Mouse (Mus musculus) stomach, postnatal 0 days (tissue): ENCODE measurements around the gene Yap1.

Experiments
- CTCF ChIP-seq: IDR thresholded peaks from 2 replicates; pipeline ENCODE4 v1.5.1; 2016; ENCODE audit warnings: antibody characterized with exemption, low read depth, mild to moderate bottlenecking, moderate library complexity
- EP300 ChIP-seq: optimal IDR thresholded peaks from 2 replicates; pipeline ENCODE3; 2016; ENCODE audit warnings: antibody characterized with exemption

GRCm38 (mm10) chr9:7943796-7944462, 60.5 kb downstream of the Yap1 start:
- TF ChIP-seq CTCF = no peak
- no peak for TF ChIP-seq EP300
